Mouse (Mus musculus): ENCODE results near the gene Olfm1. TPM values are rescaled to one million over a fixed set of nuclear protein-coding genes. Genes with fewer than 3 reads are reported as not detected.

The Olfm1 gene
- polyA plus RNA-seq, 1 experiment from 2014 or later: 11.7 TPM

- H3K27ac ChIP-seq (replicated peaks in 1 of 2; ENCODE audit: control insufficient read depth in 1 of 2, insufficient read depth in 1 of 2, low read depth in 2 of 2, low read length in 2 of 2): no peak overlapping the region
- no peak for ATAC-seq (ENCODE audit: insufficient number of reproducible peaks, insufficient read depth, low FRiP score, low read depth)
- no peaks in the 10 kb centered on the region for H3K36me3 ChIP-seq (ENCODE audit: control insufficient read depth, insufficient read depth, low read length)
- no peaks in the 10 kb centered on the region for H3K4me1 ChIP-seq (ENCODE audit: control insufficient read depth in 2 of 2, insufficient read depth in 2 of 2, low read length in 2 of 2)
- WGBS: 60% methylated on average over 3 of the region's 3 CpGs
- H3K9me3 ChIP-seq (ENCODE audit: control insufficient read depth, low read length): peaks cover 4% of the 10 kb centered on the region; the same call in 1 of the 2 replicates
- H3K9ac ChIP-seq (ENCODE audit: low read length): no peak overlapping the region
- no peaks in the 10 kb centered on the region; the same call in 1 of the 2 replicates for H3K27me3 ChIP-seq (ENCODE audit: control insufficient read depth, insufficient read depth, low read length)
- no peak overlapping the region for H3K4me3 ChIP-seq (ENCODE audit: control insufficient read depth in 1 of 2, insufficient read depth in 1 of 2, low read depth in 1 of 2, low read length in 2 of 2)
- no peak overlapping the region for H3K4me2 ChIP-seq (ENCODE audit: low read length)
Observed at GRCm38 (mm10) chr2:28180053-28180452, 12.7 kb upstream of the Olfm1 start.

- H3K4me2 ChIP-seq (ENCODE audit: low read length): no peak overlapping the region
- no peak overlapping the region for H3K4me3 ChIP-seq (ENCODE audit: control insufficient read depth in 1 of 2, insufficient read depth in 1 of 2, low read depth in 1 of 2, low read length in 2 of 2)
- peaks cover 16% of the 10 kb centered on the region for H3K27me3 ChIP-seq (ENCODE audit: control insufficient read depth, insufficient read depth, low read length)
- ATAC-seq (ENCODE audit: insufficient number of reproducible peaks, insufficient read depth, low FRiP score, low read depth): no peak
- no peak overlapping the region for H3K9ac ChIP-seq (ENCODE audit: low read length)
- no peaks in the 10 kb centered on the region for H3K36me3 ChIP-seq (ENCODE audit: control insufficient read depth, insufficient read depth, low read length)
- no peaks in the 10 kb centered on the region for H3K9me3 ChIP-seq (ENCODE audit: control insufficient read depth, low read length)
- H3K27ac ChIP-seq (replicated peaks in 1 of 2; ENCODE audit: control insufficient read depth in 1 of 2, insufficient read depth in 1 of 2, low read depth in 2 of 2, low read length in 2 of 2): no peak overlapping the region
- WGBS: 49% methylated on average over 8 of the region's 8 CpGs
- H3K4me1 ChIP-seq (ENCODE audit: control insufficient read depth in 2 of 2, insufficient read depth in 2 of 2, low read length in 2 of 2): 0 out of 4 replicates have a peak, but pooled peaks cover 0 to 2% of the 10 kb centered on the region in 2 experiments
Observed at GRCm38 (mm10) chr2:28188398-28188944, 4.3 kb upstream of the Olfm1 start.

- WGBS: 37% methylated on average over 12 of the region's 12 CpGs
- no peaks in the 10 kb centered on the region for H3K36me3 ChIP-seq (ENCODE audit: control insufficient read depth, insufficient read depth, low read length)
- peaks cover 51% of the 10 kb centered on the region for H3K27me3 ChIP-seq (ENCODE audit: control insufficient read depth, insufficient read depth, low read length)
- H3K4me2 ChIP-seq (ENCODE audit: low read length): peak overlapping the region; percentile 84
- no peaks in the 10 kb centered on the region for H3K9me3 ChIP-seq (ENCODE audit: control insufficient read depth, low read length)
- ATAC-seq (ENCODE audit: insufficient number of reproducible peaks, insufficient read depth, low FRiP score, low read depth): no peak
- H3K27ac ChIP-seq (replicated peaks in 1 of 2; ENCODE audit: control insufficient read depth in 1 of 2, insufficient read depth in 1 of 2, low read depth in 2 of 2, low read length in 2 of 2): no peak overlapping the region
- 0 out of 4 replicates have a peak, but pooled peaks cover 0 to 2% of the 10 kb centered on the region in 2 experiments for H3K4me1 ChIP-seq (ENCODE audit: control insufficient read depth in 2 of 2, insufficient read depth in 2 of 2, low read length in 2 of 2)
- H3K4me3 ChIP-seq (ENCODE audit: control insufficient read depth in 1 of 2, insufficient read depth in 1 of 2, low read depth in 1 of 2, low read length in 2 of 2): peak overlapping the region in 1 of 2 experiments; percentile 53; a peak in 3 of 4 replicates
- H3K9ac ChIP-seq (ENCODE audit: low read length): no peak overlapping the region
Observed at GRCm38 (mm10) chr2:28193690-28194087, 897 bp downstream of the Olfm1 start.

GRCm38 (mm10) chr2:28194962-28195617 lies 2.3 kb downstream of the Olfm1 start:
- Histone ChIP-seq H3K27me3 (ENCODE audit: control insufficient read depth, insufficient read depth, low read length) (peaks cover 57% of the 10 kb centered on the region), H3K4me3 (ENCODE audit: control insufficient read depth in 1 of 2, insufficient read depth in 1 of 2, low read depth in 1 of 2, low read length in 2 of 2) (no peak overlapping the region), H3K9me3 (ENCODE audit: control insufficient read depth, low read length) (no peaks in the 10 kb centered on the region), H3K9ac (ENCODE audit: low read length) (no peak overlapping the region), H3K4me1 (ENCODE audit: control insufficient read depth in 2 of 2, insufficient read depth in 2 of 2, low read length in 2 of 2) (0 out of 4 replicates have a peak, but pooled peaks cover 0 to 2% of the 10 kb centered on the region in 2 experiments), H3K27ac (replicated peaks in 1 of 2; ENCODE audit: control insufficient read depth in 1 of 2, insufficient read depth in 1 of 2, low read depth in 2 of 2, low read length in 2 of 2) (no peak overlapping the region), H3K36me3 (ENCODE audit: control insufficient read depth, insufficient read depth, low read length) (no peaks in the 10 kb centered on the region), H3K4me2 (ENCODE audit: low read length) (no peak overlapping the region)
- ATAC-seq (ENCODE audit: insufficient number of reproducible peaks, insufficient read depth, low FRiP score, low read depth): no peak
- 20% methylated on average over 6 of the region's 6 CpGs for WGBS

- no peak overlapping the region for H3K4me2 ChIP-seq (ENCODE audit: low read length)
- H3K27me3 ChIP-seq (ENCODE audit: control insufficient read depth, insufficient read depth, low read length): peaks cover 61% of the 10 kb centered on the region
- no peak overlapping the region for H3K27ac ChIP-seq (replicated peaks in 1 of 2; ENCODE audit: control insufficient read depth in 1 of 2, insufficient read depth in 1 of 2, low read depth in 2 of 2, low read length in 2 of 2)
- ATAC-seq (ENCODE audit: insufficient number of reproducible peaks, insufficient read depth, low FRiP score, low read depth): no peak
- 77% methylated on average over 8 of the region's 8 CpGs for WGBS
- no peaks in the 10 kb centered on the region for H3K36me3 ChIP-seq (ENCODE audit: control insufficient read depth, insufficient read depth, low read length)
- no peak overlapping the region for H3K9ac ChIP-seq (ENCODE audit: low read length)
- H3K9me3 ChIP-seq (ENCODE audit: control insufficient read depth, low read length): no peaks in the 10 kb centered on the region
- no peak overlapping the region for H3K4me3 ChIP-seq (ENCODE audit: control insufficient read depth in 1 of 2, insufficient read depth in 1 of 2, low read depth in 1 of 2, low read length in 2 of 2)
- H3K4me1 ChIP-seq (ENCODE audit: control insufficient read depth in 2 of 2, insufficient read depth in 2 of 2, low read length in 2 of 2): 0 out of 4 replicates have a peak, but pooled peaks cover 0 to 2% of the 10 kb centered on the region in 2 experiments
Observed at GRCm38 (mm10) chr2:28195726-28196125, 2.9 kb downstream of the Olfm1 start.

GRCm38 (mm10) chr2:28201441-28201841 lies 8.6 kb downstream of the Olfm1 start:
- Histone ChIP-seq H3K4me3 (ENCODE audit: control insufficient read depth in 1 of 2, insufficient read depth in 1 of 2, low read depth in 1 of 2, low read length in 2 of 2) (no peak overlapping the region), H3K36me3 (ENCODE audit: control insufficient read depth, insufficient read depth, low read length) (no peaks in the 10 kb centered on the region), H3K27me3 (ENCODE audit: control insufficient read depth, insufficient read depth, low read length) (peaks cover 61% of the 10 kb centered on the region), H3K4me1 (ENCODE audit: control insufficient read depth in 2 of 2, insufficient read depth in 2 of 2, low read length in 2 of 2) (peaks cover 2 to 15% of the 10 kb centered on the region in 2 experiments; a peak in 3 of 4 replicates), H3K27ac (replicated peaks in 1 of 2; ENCODE audit: control insufficient read depth in 1 of 2, insufficient read depth in 1 of 2, low read depth in 2 of 2, low read length in 2 of 2) (no peak overlapping the region), H3K9me3 (ENCODE audit: control insufficient read depth, low read length) (no peaks in the 10 kb centered on the region), H3K9ac (ENCODE audit: low read length) (no peak overlapping the region), H3K4me2 (ENCODE audit: low read length) (no peak overlapping the region)
- ATAC-seq (ENCODE audit: insufficient number of reproducible peaks, insufficient read depth, low FRiP score, low read depth): no peak
- 63% methylated on average over 3 of the region's 3 CpGs for whole genome bisulfite sequencing

GRCm38 (mm10) chr2:28204167-28204566 lies 11.4 kb downstream of the Olfm1 start:
- no peak overlapping the region for H3K4me3 ChIP-seq (ENCODE audit: control insufficient read depth in 1 of 2, insufficient read depth in 1 of 2, low read depth in 1 of 2, low read length in 2 of 2)
- H3K9ac ChIP-seq (ENCODE audit: low read length): no peak overlapping the region
- WGBS: 5% methylated on average over 9 of the region's 9 CpGs
- H3K27me3 ChIP-seq (ENCODE audit: control insufficient read depth, insufficient read depth, low read length): peaks cover 60% of the 10 kb centered on the region
- peaks cover 2 to 15% of the 10 kb centered on the region in 2 experiments; a peak in 3 of 4 replicates for H3K4me1 ChIP-seq (ENCODE audit: control insufficient read depth in 2 of 2, insufficient read depth in 2 of 2, low read length in 2 of 2)
- H3K27ac ChIP-seq (replicated peaks in 1 of 2; ENCODE audit: control insufficient read depth in 1 of 2, insufficient read depth in 1 of 2, low read depth in 2 of 2, low read length in 2 of 2): no peak overlapping the region
- ATAC-seq (ENCODE audit: insufficient number of reproducible peaks, insufficient read depth, low FRiP score, low read depth): no peak
- no peak overlapping the region for H3K4me2 ChIP-seq (ENCODE audit: low read length)
- no peaks in the 10 kb centered on the region for H3K36me3 ChIP-seq (ENCODE audit: control insufficient read depth, insufficient read depth, low read length)
- no peaks in the 10 kb centered on the region for H3K9me3 ChIP-seq (ENCODE audit: control insufficient read depth, low read length)
